Mouse (Mus musculus) frontal cortex, postnatal 36 days (tissue): ENCODE measurements around the gene Cdc40.

Source experiments
- DNase-seq, 2 experiments: peaks; one replicate each; pipeline ENCODE4 v3.0.0; 2022; ENCODE audit warnings: low spot score in 2 of 2

The Cdc40 gene

DNA sequence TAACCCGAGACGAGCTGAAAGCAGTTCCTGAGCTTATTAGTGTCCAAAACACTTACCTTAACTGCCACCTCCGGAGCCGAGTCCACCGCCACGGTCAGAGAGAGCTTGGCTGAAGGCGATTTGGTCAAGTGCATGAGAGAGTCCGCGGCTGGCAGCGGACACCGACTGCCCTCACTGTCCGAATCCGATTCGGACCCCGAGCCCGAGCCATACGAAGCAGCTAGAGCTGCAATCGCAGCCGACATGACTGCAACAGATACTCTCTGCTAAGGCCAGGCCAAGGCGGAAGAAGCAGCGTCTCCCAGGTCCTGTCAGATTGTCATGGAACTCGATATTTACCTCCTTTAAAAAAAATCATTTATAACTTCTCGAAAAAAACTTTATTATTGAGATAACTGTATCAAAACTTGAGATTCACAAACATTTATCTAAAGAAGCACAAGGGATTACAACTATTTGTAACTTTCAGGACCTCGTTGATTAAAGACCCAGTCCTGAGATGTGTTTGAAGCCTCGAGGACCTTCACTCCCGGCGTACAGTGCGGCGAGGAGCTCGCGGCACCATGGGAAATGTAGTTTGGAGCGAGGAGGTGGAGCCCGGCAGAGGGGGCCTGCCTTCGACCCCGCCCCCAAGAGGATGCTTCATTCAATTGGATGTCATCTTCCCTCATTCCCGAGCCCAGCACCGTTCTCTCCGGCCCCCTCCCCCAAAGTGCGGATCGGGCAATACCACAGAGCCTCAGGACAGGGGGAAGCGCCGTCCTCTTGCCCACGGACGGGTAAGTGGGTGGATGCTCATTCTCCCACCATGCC, at the start of gene Cdc40, which contains the start of gene Wasf1:
TSS of gene Cdc40 (minus strand) at position 481 of the 813 bp plus-strand sequence.
TSS of gene Wasf1 (plus strand) at position 645 of the 813 bp plus-strand sequence.
- DNase-seq: peak; percentile 98 to 99

DNA sequence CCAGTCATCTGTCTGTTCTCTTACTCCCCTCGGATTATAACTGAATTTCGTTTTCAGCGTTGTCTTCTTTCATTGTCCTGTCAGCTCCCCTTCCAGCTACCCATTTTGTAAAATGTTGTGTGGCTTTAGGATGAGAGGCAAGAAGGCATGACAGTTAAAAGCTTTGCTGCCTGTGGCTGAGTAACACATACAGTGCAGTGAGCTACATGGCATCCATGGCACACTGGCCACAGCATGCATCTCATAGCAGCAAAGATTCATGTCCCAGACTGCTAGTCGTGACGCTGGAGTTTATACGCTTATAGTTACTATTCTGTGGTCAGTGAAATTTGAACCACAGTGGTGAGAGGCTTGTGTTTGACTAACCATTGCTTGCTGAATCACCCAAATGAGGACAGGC, 36.4 kb upstream of the Cdc40 start:
- no peak for DNase-seq

DNA sequence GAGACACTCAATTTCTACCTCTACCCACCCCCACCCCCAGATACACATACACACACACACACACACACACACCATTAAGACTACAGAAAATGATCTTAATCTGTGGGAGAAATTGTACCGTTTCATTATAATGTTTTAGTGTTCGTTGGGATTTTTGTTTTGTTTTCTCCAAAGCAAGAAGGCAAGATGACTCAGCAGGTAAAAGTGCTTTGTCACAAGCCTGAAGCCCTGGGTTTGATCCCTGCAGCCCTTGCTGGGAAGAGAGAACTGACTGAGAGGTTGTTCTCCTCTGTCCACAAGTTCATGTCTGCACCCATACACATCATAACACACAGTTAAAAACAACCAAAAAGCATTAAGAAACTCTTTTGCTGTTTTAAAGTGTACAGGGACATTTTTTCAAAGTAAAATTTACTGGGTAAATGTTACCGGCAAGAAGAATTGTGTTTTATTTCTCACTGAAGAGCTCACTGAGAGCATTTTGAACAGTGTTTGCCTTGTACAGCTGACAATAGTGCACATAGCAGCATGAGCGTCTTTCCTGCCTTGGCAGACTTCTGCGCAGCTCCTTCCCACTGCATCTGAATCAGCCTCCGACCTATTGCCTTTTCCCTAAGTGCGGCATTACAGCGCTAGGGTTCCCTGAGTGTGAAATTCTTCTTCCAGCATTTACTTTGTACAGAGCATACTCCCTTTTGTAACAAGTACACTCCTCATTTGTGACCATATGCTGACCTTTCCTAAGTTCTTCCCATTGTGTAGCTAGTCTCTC, 35.7 kb upstream of the Cdc40 start:
- no peak for DNase-seq

DNA sequence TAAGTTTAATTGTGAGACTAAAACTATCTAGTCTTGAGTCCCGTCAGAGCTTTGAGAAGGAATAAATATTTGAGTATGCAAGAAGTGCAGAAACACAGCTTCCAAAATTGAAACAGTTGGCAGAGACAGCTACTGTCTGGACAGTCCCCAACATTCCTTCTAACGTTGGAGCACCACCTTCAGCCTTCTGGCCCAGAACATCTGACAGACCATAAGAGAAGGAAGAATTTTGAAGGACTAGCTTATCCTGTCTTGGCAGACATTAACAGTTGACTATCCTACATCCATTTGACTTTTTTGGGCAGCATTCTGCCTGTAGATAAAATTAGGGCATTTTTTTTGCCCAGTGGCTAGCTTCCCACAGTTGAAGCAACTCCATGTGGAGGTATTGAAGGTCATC, 32.1 kb upstream of the Cdc40 start:
- DNase-seq: no peak

DNA sequence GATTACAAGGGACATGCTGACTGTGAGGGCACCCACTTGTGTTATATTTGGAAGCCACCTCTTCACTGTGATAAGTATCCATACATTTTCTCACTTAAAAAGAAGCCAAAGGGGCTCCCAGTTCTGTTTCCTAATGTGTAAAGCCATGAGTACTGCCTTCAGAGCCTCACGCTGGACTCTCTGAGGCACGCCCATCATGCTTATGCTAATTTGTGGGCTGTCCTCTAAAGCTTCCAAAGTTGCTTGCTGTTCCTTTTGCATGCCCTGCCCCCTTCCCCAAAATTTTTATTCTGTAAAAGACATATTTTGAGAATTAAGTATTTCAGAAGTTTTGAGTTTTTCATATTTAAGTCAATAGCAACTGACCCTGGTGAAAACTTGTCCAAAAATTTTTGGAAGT, 27.7 kb upstream of the Cdc40 start:
- no peak for DNase-seq

DNA sequence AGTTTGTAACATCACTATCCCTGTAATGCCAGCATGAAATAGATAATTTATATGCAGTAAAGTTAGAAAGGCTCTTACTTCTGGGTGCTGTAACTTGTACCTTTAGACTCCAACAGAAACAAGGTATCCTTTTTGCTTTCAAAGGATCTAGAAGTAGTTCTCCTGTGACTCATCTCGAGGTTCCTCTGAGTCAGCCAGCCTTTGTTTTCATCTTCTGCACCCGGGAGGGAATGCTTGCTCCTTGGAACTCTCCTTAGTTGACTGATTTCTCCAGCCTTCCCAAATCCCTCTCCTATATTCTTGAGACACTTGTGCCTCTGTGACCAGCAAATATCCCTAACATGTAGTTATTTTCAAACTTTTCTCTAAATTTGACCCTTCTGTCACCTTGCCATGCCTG, 25.5 kb upstream of the Cdc40 start:
- no peak for DNase-seq

DNA sequence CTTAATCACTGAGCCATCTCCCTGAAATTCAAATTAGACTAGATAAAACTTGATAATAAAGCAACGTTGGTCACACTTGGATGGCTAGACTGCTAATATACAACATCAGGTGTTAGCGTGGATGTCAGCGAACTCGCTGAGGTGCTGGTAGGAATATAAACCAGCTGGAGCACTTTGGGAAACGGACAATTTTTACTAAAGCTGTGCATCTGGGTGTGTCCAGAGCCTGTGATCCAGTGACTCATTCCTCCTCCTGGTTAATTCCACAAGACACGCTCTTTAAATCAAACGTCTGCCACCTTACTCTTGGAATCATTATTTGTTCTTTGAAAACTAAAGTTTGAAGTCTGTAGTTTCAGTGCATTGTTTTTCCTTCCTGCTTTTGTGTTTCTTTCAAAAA, 23.7 kb upstream of the Cdc40 start:
- DNase-seq: no peak

DNA sequence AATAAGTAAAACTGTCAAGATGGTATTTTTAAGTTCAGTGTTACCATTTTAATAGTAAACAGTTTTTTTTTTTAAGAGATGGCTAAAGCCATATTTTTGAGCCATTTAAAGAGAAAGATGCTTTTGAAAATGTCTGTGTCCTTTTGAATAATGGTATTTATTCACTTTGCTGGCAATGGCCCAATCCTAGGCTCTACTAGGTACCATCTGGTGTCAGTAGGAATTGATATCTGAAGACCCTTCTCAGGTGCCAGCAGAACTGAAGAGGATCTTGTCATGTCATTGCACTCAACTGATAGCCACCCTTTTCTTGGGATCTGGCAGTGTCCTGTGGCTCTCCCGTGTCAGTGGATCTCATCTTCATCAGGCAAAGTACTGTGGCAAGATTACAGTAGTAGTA, 23.0 kb upstream of the Cdc40 start:
- DNase-seq: no peak

DNA sequence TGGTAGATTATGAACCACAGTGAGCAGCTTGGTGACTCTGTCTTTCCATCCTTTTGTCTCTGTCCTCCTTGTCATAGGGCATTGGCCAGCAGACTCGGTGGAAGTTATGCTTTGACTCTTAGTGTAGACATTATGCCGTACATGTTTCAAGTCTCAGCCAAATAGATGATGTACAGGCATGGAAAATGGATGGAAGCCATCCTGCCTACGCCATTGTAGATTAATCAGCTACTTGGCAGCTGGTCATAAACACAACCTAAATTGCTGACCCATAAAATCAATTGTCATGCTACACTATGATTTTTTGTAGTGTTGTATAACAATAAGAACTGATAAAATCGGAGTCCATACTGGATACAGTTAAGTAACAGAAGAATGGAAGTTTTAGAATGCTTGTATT, 18.7 kb upstream of the Cdc40 start:
- DNase-seq: no peak

DNA sequence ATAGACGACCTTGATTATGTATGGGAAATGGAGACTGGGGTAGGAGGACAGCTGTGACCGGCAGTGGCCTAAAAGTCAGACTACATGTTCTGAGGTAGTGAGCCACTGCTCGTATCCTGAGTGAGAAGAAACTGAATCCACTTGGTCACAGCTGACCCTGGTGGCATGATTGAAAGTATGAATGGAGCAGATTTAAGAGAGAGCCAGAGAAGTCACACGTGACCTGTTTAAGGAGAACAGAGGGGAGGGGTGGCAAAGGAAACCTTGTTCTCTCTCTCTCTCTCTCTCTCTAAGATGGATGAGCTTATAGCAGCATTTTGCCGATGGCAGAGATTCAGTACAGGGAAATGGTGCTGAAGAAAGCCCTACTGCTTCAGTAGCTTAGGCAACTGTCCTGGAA, 13.5 kb upstream of the Cdc40 start:
- no peak for DNase-seq

DNA sequence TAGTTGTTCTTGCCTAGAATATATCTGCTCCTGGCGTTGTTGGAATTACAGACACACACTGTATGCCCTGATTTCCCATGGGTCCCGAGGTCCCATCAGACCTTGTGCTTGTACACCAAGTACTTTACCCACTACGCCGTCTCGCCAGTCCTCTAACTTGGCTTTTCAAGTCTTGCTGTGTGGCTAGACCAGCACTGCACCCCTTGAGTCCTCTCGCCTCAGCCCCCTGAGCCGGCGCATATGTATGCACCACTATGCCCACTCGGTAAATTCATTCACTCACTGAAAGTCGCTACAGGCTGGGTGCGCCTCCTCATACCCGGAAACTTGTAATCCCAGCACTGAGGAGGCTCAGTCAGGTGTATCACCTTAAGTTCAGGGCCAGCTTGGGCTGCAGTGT, 12.7 kb upstream of the Cdc40 start:
- DNase-seq: no peak

DNA sequence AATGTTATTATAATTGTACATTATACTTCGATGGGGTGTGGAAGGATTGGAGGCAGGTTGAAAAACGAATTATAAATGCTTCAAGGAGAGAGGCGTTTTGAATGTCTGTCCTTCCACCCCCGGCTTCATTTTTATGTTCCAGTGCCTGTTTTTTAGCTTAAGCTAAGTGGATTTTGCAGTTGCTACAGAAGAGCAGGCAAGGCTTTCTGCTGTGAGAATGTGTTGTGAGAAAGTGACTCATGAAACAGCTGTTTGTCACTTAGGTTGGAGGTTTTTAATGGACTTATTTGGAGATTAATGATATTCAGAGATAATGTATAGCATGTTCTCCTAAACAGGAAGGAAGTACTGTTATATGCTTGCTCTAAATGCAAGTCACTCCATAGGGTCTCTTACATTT, 6.0 kb upstream of the Cdc40 start:
- DNase-seq: no peak

DNA sequence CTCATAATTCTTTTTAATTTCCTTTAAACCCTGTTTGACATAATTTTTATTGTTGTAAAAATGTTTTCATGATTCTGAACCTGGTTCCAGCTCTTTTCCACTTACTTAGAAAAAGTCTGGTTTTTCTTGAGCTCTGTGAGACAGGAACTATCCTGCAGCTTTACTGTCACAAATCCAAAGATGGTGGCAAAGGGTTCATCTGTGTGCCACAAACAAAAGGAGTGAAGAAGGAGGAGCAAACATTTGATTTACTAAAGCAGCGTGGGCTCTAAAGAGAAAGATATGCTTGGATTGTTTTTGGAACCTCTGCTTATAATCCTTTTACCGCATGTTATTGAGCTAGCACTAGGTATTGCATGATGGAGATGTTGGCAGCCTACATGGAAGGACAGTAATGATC, 4.2 kb upstream of the Cdc40 start:
- no peak for DNase-seq

DNA sequence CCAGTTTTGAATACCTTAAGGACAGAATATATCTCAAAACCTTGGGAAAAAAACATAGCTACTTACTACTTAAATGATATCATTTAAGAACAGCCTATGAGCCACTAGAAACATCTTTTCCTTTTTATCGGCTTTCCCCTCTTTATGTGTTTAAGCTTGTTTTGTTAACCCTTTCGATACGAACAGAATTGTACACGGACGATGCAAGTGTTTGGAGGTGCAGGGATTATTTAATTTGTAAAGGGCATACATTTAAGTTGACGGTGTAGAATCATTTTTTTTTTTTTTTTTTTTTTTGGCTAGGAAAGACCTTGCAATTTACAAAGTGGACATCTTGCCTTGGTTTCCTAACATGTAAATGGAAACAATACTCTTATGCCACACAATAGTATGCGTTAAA, 2.3 kb upstream of the Cdc40 start:
- no peak for DNase-seq

DNA sequence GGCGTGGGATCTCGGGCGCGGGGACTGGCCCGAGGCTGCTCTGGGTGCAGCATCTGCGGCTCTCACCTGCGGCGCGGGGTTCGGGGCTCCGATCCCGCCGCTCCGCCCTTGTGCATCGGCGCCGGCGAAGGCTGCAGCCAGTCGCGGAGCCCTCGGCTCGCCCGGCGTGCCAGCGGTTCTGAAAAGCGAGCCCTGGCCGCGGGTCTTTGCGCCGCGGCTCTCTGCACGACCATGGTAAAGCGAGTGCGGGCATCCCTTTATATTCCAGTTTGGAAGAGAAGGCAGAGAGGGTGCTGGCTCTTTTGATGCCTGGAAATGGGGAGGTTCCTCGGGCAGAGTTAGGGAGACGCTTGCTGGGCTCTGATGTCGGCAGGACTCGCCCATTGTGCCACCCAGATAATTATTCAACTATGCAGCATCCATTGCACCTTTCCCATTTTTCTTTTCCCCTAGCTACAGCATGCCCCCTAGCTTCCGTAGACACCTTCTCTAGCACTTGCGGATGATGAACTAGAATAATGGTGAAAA, 1.2 kb upstream of the Cdc40 start:
- peak; percentile 48 to 54 for DNase-seq

DNA sequence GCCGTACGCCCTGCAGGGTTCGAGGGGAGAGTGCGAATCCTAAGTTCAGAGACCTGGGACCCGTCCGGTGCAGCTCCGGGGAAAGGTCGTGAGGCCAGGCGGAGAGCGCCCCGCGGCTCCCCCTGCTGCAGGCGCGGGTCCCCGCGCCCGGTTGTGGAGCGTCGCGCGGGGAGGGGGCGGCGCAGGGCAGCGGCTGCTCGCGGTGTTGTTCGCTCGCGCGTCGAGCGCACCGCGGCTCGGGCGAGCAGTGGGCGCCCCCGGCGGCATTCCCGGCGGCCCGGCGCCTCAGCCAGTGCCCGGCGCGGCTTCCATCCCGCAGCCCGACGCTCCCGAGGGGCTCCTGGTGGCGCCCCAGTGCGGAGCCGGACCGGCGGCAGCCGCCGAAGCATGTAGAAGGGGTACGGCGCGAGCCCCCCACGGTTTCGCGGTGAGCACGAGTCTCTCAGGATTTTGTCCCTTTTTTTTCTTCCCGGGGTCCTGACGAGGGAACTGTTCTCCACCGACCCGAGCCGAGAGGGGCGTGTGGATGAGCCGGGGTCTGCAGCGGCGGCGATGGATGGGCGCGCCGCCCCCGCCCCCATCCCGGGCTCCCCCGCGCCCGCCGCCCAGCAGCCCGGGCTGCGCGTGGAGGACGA, 650 bp upstream of the Cdc40 start:
- DNase-seq: peak in 1 of 2 experiments; percentile 40

DNA sequence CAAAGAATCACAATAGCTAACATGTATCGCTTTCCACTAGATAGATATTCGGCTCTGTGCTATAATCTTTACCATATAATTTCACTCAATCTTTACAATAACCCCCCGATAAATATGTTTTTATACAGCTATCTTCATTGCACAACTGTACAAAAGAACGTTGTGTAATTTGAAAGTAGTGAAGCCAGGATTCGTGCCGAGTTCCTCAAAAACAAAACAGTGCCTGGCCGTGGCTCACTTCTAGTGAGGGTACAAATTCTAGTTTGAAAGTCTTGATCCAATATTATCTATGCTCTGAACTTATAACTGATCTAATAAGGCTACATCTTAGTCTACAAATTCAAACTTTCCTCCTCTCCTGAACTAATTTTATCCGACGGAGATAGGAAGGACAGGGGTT, 778 bp downstream of the Cdc40 start:
- DNase-seq: no peak

DNA sequence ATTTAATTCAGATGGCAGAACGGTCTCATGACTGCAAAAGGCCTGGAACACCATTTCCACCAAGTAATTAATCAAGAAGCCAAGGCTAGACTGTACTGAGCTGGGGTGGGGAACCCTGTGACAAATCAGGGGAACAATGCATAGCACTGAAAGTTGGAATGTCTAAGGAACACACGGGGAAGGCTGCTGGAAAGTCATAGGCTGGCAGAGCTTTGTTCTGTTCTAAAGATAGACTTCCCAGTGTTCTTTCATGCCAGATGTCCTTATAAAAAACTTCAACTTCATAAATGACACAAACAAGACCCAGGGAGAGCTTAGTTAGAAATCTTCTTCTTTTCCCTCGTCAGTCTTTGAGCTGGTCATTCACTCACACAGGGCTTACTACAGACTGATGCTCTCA, 1.9 kb downstream of the Cdc40 start:
- no peak for DNase-seq

DNA sequence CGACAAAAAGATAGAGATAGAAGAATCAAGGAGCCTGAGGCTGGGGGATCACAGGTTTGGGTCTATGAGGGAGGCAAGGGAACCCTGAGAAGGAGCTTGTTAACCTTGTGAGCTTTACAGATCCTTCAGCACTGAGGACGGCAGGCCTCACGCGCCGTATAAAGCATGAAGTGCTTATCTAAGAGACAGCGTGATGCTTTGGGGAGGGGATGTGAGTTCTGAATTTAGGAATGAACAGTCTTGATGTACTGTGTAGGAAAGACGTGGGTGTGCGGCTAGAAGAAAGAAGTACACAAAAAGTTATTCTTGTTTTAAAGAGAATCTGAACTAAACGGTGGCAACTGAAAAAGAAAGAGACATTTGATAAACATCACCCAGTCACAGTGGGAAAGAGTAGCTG, 3.1 kb downstream of the Cdc40 start:
- DNase-seq: peak in 1 of 2 experiments; percentile 52

DNA sequence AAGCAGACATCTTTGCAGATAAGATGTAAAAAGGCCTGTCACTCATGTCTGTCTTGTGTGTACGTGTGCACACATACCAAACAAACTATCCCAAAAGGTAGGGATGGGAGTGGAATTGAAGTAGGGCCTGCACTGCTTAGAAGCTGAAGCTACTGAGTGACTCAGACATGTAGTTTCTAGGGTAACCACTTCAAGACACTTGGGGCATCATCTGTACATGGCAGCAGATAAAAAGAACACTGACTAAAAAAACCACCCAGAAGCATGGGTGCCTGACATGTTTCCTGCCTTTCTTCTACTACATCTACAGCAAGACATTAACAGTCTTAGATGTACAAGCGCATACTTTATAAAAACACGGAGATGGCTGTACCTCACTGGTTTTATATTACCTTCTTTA, 4.9 kb downstream of the Cdc40 start:
- no peak for DNase-seq

DNA sequence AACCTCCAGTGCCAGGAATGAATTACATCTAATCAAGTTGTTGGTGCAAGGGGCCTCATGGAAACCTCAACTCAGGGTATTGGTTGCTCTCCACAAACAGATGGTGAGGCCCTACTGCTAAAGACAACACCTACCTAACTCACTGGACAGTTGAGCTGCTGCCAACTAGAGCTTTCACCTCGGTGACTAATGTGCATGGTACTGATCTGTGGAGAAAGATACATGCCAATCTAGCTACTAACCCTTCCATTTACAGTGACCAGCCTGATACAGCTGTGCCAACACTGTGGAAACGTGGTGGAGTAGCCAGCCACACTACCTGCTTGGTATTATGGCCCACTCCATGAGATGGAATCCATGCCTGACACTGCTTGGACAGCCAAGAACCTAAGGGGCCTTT, 11.1 kb downstream of the Cdc40 start:
- DNase-seq: no peak

DNA sequence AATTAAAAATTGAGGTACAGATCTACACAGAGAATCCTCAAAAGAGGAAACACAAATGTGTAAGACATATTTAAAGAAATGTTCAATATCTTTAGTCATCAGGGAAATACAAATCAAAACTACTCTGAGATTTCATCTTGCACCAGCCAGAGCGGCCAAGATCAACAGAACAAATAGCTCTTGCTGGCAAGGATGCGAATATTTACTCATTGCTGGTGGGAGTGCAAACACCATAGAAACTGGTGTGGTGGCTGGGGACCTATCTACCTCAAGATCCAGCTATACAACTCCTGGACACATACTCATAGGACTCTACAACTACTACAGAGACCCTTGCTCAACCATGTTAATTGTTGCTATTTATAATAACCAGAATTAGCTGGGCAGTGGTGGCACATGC, 11.8 kb downstream of the Cdc40 start:
- DNase-seq: no peak

DNA sequence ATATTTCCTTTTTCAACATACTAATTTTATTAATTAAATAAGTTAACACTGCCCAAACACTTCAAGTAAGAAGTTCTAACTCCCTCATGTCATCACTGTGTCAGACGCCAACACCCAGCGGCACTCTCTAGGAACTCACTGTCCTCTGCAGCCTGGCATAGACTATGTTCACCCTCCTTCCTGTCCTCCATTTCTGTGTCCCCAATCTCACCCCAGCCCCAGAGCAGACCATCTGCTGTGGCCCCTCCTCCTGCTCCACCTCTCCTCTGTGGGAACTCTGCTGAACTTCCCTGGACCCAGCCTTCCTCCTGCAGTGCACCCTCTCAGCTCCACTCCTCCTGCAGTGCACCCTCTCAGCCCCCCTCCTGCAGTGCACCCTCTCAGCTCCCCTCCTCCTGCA, 15.0 kb downstream of the Cdc40 start:
- no peak for DNase-seq
